Mouse (Mus musculus) urinary bladder, postnatal 0 days (tissue): ENCODE data around the gene Lrrtm4. TPM values are rescaled to one million over a fixed set of nuclear protein-coding genes. Genes with fewer than 3 reads are reported as not detected.

Experiments
- polyA plus RNA-seq: library from polyadenylated mRNA; unstranded; fragments of >200 nt; fragmentation: Nextera tagmentation; extraction: Ambion mirVana; gene quantifications from 2 replicates; pipeline ENCODE4 v1.2.1, GENCODE M21; 2015

The Lrrtm4 gene
- polyA plus RNA-seq: 0.13 and 0.20 TPM in 2 replicates

DNA sequence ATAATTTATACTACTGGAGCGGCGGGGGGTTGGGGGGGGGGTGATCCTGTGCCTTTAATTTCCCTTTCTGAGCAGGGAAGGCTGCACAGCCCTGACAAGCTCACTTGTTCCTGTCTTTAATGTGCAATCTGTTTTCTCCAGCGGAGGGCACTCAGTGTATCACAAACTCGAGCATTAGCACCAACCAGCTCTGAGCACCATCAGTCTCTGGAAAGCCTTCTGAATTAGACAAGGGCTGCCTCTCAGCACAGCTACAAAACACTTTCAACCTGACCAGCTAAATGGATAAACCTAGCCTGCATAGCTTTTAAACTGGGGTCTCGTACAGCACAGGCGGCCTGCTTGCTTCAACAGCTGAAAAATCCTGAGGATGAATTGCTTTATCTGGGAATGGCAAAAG lies at the start of gene Lrrtm4:
Gene Lrrtm4, plus strand, starts transcription at position 113 of the 400 bp plus-strand sequence.

Other genes with a start within 250 kb of the Lrrtm4 start
- not detected in 2 replicates for gene Gm20594, start 201.0 kb upstream of the Lrrtm4 start, polyA plus RNA-seq